Mouse (Mus musculus) E14TG2a.4 (cell line): ENCODE data around the gene BC035044.

Experiments
- CTCF ChIP-seq: conservative IDR thresholded peaks from 2 replicates; pipeline ENCODE4 v1.5.1; 2014; ENCODE audit warnings: low read length
- POU5F1 ChIP-seq: IDR thresholded peaks from 2 replicates; pipeline ENCODE4 v1.6.1; 2014; ENCODE audit warnings: low read length, borderline replicate concordance

DNA sequence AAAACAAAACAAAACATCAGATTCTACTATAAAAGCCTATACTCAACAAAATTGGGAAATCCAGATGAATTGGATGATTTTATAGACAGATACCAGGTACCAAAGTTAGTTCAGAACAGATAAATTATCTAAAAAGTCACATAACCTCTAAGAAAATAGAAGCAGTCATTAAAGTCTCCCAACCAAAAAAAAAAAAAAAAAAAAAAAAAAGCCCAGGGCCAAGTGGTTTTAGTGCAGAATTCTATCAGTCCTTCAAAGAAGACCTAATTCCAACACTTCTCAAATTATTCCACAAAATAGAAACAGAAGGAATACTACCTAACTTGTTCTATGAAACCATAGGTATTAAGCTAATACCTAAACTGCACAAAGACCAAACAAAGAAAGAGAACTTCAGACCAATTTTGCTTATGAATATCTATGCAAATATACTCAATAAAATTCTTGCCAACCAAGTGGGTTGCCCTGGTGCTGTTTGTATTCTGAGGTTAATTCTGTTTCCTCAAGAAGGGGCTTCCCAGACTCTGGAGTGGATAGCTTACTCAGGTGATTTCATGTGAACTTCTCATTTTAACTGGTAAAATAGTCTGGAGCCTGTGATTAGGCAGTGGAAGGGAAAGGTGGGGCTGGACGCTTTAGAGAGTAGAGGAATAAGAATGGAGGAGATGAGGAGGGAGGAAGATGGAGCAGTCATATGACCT, 18.9 kb downstream of the BC035044 start:
- TF ChIP-seq CTCF, result no peak
- TF ChIP-seq POU5F1, result no peak
